Mouse (Mus musculus) lung, adult 2 months (tissue): ENCODE data around the gene Jdp2.

Source experiments
- CTCF ChIP-seq: fragments of 200-500 bp; IDR thresholded peaks from 2 replicates; pipeline ENCODE4 v1.5.1; 2011; ENCODE audit warnings: mild to moderate bottlenecking, low read length, control low read depth; ENCODE audit not compliant: insufficient read depth
- POLR2A ChIP-seq: fragments of 200-500 bp; IDR thresholded peaks from 2 replicates; pipeline ENCODE4 v1.6.1; 2011; ENCODE audit warnings: low read depth, mild to moderate bottlenecking, control low read depth, low read length, borderline replicate concordance; ENCODE audit errors: extremely low read depth

DNA sequence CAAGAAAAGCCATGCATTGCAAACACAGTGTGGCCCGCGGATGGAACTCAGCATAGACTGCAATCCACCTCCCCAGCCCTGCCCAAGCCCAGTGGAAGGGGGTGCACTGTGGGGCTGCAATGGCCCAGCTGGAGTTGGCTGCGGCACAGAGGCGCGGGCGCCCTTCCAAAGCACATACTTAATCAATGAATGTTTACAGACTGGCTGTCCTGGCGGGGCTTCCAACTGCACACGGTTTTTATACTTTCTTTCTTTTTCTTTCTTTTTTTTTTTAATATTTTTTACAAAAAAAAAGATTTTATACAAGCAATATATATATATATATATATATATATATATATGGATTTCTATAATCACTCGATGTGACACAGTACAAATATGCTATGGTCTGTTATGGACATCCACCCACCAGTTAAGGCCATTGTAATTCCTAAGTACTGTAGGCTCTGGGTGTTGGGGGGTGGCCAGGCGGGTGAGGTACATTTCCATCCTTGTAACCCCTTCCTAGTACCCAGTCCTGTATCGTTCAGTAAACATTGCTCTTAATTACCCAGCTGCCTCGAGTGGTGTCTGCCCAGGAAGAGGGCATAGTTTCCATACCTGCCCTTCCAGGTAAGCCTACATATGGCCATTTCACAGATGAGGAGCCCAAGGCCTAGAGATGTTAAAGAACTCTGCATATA is 40.6 kb downstream of the Jdp2 start:
- TF ChIP-seq CTCF (no peak), POLR2A (no peak)
